Mouse (Mus musculus) C2C12 (cell line): ENCODE measurements around the gene Ube3a.

Source experiments
- CTCF ChIP-seq: IDR thresholded peaks from one replicate; pipeline ENCODE4 v1.5.1; 2011; ENCODE audit not compliant: control insufficient read depth, insufficient read depth, insufficient read length
- MAX ChIP-seq: IDR thresholded peaks from one replicate; pipeline ENCODE4 v1.6.1; 2011; ENCODE audit warnings: mild to moderate bottlenecking, control low read depth
- MYOD1 ChIP-seq: IDR thresholded peaks from one replicate; pipeline ENCODE4 v1.6.1; 2011; ENCODE audit warnings: low read depth; ENCODE audit not compliant: control insufficient read depth, insufficient read length

- no peak for TF ChIP-seq MAX
- no peak for TF ChIP-seq CTCF
- TF ChIP-seq MYOD1, result no peak
Observed at GRCm38 (mm10) chr7:59221244-59221643, 7.3 kb upstream of the Ube3a start.
